Mouse (Mus musculus): ENCODE results near the gene Kmo. TPM values are rescaled to one million over a fixed set of nuclear protein-coding genes. Genes with fewer than 3 reads are reported as not detected.

The Kmo gene
- polyA plus RNA-seq (2011; ENCODE audit: insufficient read depth, insufficient read length, low replicate concordance, missing spikeins), result 2.9 and 11.4 TPM in 2 replicates

GRCm38 (mm10) chr1:175619814-175620431 lies at the start of gene Kmo:
Kmo (plus strand) TSS chr1:175620381.
- no peak within 1 kb of the TSS for H3K27ac ChIP-seq (ENCODE audit: control insufficient read depth, insufficient read depth, low read depth, low read length, poor library complexity)
- WGBS, result 86% methylated on average over 13 of the region's 13 CpGs
- H3K4me1 ChIP-seq (ENCODE audit: control insufficient read depth, insufficient read depth, low read length), result no peaks in the 10 kb centered on the region
- H3K4me3 ChIP-seq (replicated peaks; ENCODE audit: control insufficient read depth, low read depth, low read length), result no peak within 1 kb of the TSS
- no peak for TF ChIP-seq CTCF (IDR thresholded peaks at IDR 0.05; ENCODE audit: control insufficient read depth, insufficient read depth, low read length)
- TF ChIP-seq POLR2A (IDR thresholded peaks at IDR 0.05; ENCODE audit: borderline replicate concordance, control insufficient read depth, low read depth, low read length), result no peak

GRCm38 (mm10) chr1:175574129-175574528 lies 46.1 kb upstream of the Kmo start:
- H3K4me1 ChIP-seq (ENCODE audit: control insufficient read depth, insufficient read depth, low read length), result no peaks in the 10 kb centered on the region
- no peak overlapping the region for H3K4me3 ChIP-seq (replicated peaks; ENCODE audit: control insufficient read depth, low read depth, low read length)
- no peak for TF ChIP-seq POLR2A (IDR thresholded peaks at IDR 0.05; ENCODE audit: borderline replicate concordance, control insufficient read depth, low read depth, low read length)
- TF ChIP-seq CTCF (IDR thresholded peaks at IDR 0.05; ENCODE audit: control insufficient read depth, insufficient read depth, low read length), result no peak
- WGBS, result 80% methylated on average over 2 of the region's 2 CpGs
- no peak overlapping the region for H3K27ac ChIP-seq (ENCODE audit: control insufficient read depth, insufficient read depth, low read depth, low read length, poor library complexity)

DNA sequence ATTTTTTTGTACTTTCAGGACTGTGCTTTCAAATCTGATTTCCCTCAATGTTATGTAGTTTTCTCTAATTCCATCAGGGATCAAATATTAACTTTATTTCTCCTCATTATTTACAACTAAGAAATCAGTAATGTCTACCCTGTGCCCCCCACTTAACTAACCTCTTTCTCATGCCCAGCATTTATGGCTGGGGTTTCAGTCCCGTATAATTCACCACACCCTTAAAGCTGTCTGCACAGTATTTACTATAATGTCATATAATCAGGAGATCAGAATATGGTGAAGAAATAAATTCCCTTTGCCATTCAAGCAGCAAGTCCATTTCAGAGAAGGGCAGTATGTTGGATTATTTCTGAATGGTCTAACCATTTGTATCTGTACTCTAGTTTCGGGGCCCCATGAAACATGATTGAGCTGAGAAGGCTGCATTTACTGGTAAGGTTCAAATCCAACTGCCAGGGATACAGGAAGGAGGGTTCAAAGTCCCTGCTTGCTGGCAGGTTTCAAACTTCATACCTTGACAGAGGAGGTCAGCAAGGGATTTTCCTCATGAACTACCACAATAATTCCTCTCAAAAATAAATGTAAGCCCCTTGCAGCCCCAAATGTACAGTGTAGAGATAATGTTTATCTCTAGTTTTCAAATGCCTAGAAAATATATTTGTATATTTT lies 41.6 kb upstream of the Kmo start:
- H3K27ac ChIP-seq (ENCODE audit: control insufficient read depth, insufficient read depth, low read depth, low read length, poor library complexity), result no peak overlapping the region
- WGBS, result 80% methylated on average over 2 of the region's 2 CpGs
- no peak overlapping the region for H3K4me3 ChIP-seq (replicated peaks; ENCODE audit: control insufficient read depth, low read depth, low read length)
- TF ChIP-seq POLR2A (IDR thresholded peaks at IDR 0.05; ENCODE audit: borderline replicate concordance, control insufficient read depth, low read depth, low read length), result no peak
- no peak for TF ChIP-seq CTCF (IDR thresholded peaks at IDR 0.05; ENCODE audit: control insufficient read depth, insufficient read depth, low read length)
- H3K4me1 ChIP-seq (ENCODE audit: control insufficient read depth, insufficient read depth, low read length), result no peaks in the 10 kb centered on the region

DNA sequence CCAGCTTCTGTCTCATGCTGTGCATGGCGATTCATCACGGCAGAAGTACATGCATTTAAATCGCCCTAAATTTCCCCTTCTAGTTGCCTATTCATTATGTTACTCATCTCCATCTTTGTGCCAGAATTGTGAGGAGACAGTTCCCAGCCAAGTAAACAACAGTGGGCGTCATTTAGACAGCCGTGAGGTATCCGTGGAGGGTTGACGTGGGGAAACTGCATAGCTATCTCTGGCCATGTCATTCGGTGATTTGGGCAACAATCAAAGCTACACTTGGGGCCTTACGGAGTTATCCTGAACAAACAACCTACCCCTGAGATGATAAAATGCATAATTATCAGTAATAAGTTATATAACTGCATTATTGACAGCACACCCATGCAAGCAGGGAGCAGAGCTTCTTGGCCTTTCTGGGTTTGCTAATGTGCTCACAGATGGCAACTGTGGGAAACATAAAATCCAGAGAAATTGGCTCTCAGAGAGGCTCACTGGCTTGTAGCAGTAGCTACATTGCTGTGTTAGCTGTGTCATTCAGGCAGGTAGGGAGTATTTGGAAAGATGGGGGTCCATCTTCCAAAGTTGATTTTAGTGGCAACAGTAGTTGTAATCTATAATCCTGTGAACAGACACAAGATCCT lies 40.5 kb upstream of the Kmo start:
- H3K4me3 ChIP-seq (replicated peaks; ENCODE audit: control insufficient read depth, low read depth, low read length), result no peak overlapping the region
- no peaks in the 10 kb centered on the region for H3K4me1 ChIP-seq (ENCODE audit: control insufficient read depth, insufficient read depth, low read length)
- WGBS, result 84% methylated on average over 9 of the region's 9 CpGs
- no peak overlapping the region for H3K27ac ChIP-seq (ENCODE audit: control insufficient read depth, insufficient read depth, low read depth, low read length, poor library complexity)
- TF ChIP-seq CTCF (IDR thresholded peaks at IDR 0.05; ENCODE audit: control insufficient read depth, insufficient read depth, low read length), result no peak
- TF ChIP-seq POLR2A (IDR thresholded peaks at IDR 0.05; ENCODE audit: borderline replicate concordance, control insufficient read depth, low read depth, low read length), result no peak

DNA sequence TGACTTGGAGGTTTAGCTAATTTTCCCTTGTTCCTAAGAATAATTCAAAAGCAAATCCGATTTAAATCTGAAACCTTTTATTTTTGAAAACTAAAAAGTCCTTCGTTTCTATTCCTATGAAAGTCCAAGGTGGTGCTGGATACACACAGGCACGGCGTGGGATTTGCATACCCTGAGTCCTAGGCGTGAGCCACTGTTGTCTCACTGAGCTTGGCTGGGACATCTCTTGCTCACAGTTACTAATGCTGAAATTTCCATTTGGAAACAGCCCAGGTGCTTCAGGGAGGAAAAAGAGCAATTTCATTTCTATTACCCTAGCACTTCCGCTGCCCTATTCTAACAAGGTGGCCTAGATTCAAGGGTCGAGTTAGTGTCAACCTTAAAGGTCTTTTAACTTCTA lies 39.8 kb upstream of the Kmo start:
- no peaks in the 10 kb centered on the region for H3K4me1 ChIP-seq (ENCODE audit: control insufficient read depth, insufficient read depth, low read length)
- H3K27ac ChIP-seq (ENCODE audit: control insufficient read depth, insufficient read depth, low read depth, low read length, poor library complexity), result no peak overlapping the region
- WGBS, result 82% methylated on average over 7 of the region's 7 CpGs
- H3K4me3 ChIP-seq (replicated peaks; ENCODE audit: control insufficient read depth, low read depth, low read length), result no peak overlapping the region
- TF ChIP-seq CTCF (IDR thresholded peaks at IDR 0.05; ENCODE audit: control insufficient read depth, insufficient read depth, low read length) (no peak), POLR2A (IDR thresholded peaks at IDR 0.05; ENCODE audit: borderline replicate concordance, control insufficient read depth, low read depth, low read length) (no peak)

DNA sequence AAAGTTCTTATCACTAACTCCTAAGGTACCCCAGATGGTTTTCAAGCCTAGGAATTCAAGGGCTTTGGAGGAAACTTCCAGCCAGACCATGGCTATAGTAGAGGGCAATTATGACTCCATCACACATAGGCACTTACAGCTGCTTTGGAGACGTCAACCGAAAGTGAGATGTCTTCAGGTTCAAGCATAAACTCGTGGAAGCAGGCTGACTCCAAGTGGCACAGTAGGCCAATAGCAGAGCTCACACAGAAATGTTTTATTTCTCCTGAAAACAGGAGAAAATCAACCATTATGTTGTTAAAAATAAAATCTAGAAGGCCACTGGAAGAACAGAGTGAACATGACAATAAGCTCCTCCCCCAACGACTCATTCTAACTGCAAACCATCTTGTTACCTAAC lies 37.4 kb upstream of the Kmo start:
- no peak for TF ChIP-seq CTCF (IDR thresholded peaks at IDR 0.05; ENCODE audit: control insufficient read depth, insufficient read depth, low read length)
- TF ChIP-seq POLR2A (IDR thresholded peaks at IDR 0.05; ENCODE audit: borderline replicate concordance, control insufficient read depth, low read depth, low read length), result no peak
- WGBS, result 68% methylated on average over 4 of the region's 4 CpGs

GRCm38 (mm10) chr1:175585267-175585666 lies 34.9 kb upstream of the Kmo start:
- Histone ChIP-seq H3K4me3 (replicated peaks; ENCODE audit: control insufficient read depth, low read depth, low read length) (no peak overlapping the region), H3K4me1 (ENCODE audit: control insufficient read depth, insufficient read depth, low read length) (no peaks in the 10 kb centered on the region), H3K27ac (ENCODE audit: control insufficient read depth, insufficient read depth, low read depth, low read length, poor library complexity) (no peak overlapping the region)
- TF ChIP-seq CTCF (IDR thresholded peaks at IDR 0.05; ENCODE audit: control insufficient read depth, insufficient read depth, low read length) (no peak), POLR2A (IDR thresholded peaks at IDR 0.05; ENCODE audit: borderline replicate concordance, control insufficient read depth, low read depth, low read length) (no peak)
- 64% methylated on average over 2 of the region's 2 CpGs for WGBS

More for the DNA sequence above, 37.4 kb upstream of the Kmo start:
- no peak overlapping the region for H3K4me3 ChIP-seq (replicated peaks; ENCODE audit: control insufficient read depth, low read depth, low read length)
- H3K4me1 ChIP-seq (ENCODE audit: control insufficient read depth, insufficient read depth, low read length), result no peaks in the 10 kb centered on the region
- H3K27ac ChIP-seq (ENCODE audit: control insufficient read depth, insufficient read depth, low read depth, low read length, poor library complexity), result no peak overlapping the region

- WGBS, result 78% methylated on average over 5 of the region's 5 CpGs
- Histone ChIP-seq H3K4me3 (replicated peaks; ENCODE audit: control insufficient read depth, low read depth, low read length) (no peak overlapping the region), H3K4me1 (ENCODE audit: control insufficient read depth, insufficient read depth, low read length) (no peaks in the 10 kb centered on the region), H3K27ac (ENCODE audit: control insufficient read depth, insufficient read depth, low read depth, low read length, poor library complexity) (no peak overlapping the region)
- TF ChIP-seq POLR2A (IDR thresholded peaks at IDR 0.05; ENCODE audit: borderline replicate concordance, control insufficient read depth, low read depth, low read length) (no peak), CTCF (IDR thresholded peaks at IDR 0.05; ENCODE audit: control insufficient read depth, insufficient read depth, low read length) (no peak)
Observed at GRCm38 (mm10) chr1:175586656-175587055, 33.5 kb upstream of the Kmo start.
